Mouse (Mus musculus) CH12.LX (cell line): ENCODE measurements around the gene Fam71e1.

Experiments
- HCFC1 ChIP-seq: IDR thresholded peaks from 2 replicates; pipeline ENCODE4 v1.6.1; 2012; ENCODE audit warnings: low read depth, mild to moderate bottlenecking, inconsistent platforms, low read length, improper control_type of control experiment
- MXI1 ChIP-seq: IDR thresholded peaks from 2 replicates; pipeline ENCODE4 v1.6.1; 2011; ENCODE audit warnings: mild to moderate bottlenecking, low read depth, low read length, improper control_type of control experiment
- POLR2A ChIP-seq: IDR thresholded peaks from 2 replicates; pipeline ENCODE4 v1.6.1; 2011; ENCODE audit warnings: low read depth, mild to moderate bottlenecking, improper control_type of control experiment, low read length
- RCOR1 ChIP-seq: conservative IDR thresholded peaks from 2 replicates; pipeline ENCODE4 v1.6.1; 2012; ENCODE audit warnings: low read depth, mild to moderate bottlenecking, inconsistent platforms, low read length, improper control_type of control experiment
- USF2 ChIP-seq: conservative IDR thresholded peaks from 2 replicates; pipeline ENCODE4 v1.6.1; 2011; ENCODE audit warnings: low read depth, low read length, improper control_type of control experiment
- ZNF384 ChIP-seq: IDR thresholded peaks from 2 replicates; pipeline ENCODE4 v1.6.1; 2012; ENCODE audit warnings: low read depth, low read length, improper control_type of control experiment, inconsistent platforms

DNA sequence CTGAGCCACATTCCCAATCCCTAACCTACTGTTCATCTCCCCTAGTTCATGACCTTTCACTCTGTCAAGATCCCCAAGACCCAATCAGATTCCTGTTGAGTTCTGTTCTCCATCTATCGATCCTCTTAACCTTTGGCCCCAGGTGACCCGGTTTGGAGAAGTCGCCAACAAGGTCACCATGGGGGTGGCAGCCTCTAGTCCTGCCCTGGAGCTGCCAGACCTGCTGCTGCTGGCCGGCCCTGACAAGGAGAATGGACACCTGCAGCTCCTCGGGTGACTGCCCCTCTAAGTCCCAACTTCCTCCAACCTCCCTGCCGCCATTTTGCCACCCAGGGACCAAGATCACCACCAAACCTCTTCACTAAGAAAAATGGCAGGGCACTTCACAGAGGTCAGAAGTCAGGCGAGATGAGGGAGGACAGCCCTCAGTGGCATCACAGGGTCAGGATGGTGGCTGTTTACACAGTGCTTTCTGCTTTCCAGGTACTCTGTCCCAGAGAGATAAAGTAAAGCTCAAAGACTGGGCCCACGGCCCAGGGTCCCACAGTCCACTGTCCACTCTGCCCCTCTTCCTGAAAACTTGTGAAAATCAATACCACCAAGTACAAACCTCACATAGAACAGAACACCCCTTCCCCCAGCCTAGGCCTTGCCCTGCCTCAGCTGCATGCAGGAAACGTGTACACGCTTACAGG lies 1.1 kb downstream of the Fam71e1 start:
- TF ChIP-seq USF2, result no peak
- TF ChIP-seq RCOR1, result no peak
- no peak for TF ChIP-seq HCFC1
- no peak for TF ChIP-seq POLR2A
- TF ChIP-seq MXI1, result no peak
- no peak for TF ChIP-seq ZNF384
